Mouse (Mus musculus): Measurements from ENCODE around the gene 9930022D16Rik. TPM values are rescaled to one million over a fixed set of nuclear protein-coding genes. Genes with fewer than 3 reads are reported as not detected.

Gene 9930022D16Rik
- total RNA-seq, 1 experiment from 2014 or later: 1.6 TPM

- ATAC-seq (replicated peaks; ENCODE audit: insufficient number of reproducible peaks, low FRiP score, low TSS enrichment, poor library complexity, severe bottlenecking): no peak
These were observed 3.3 kb upstream of the 9930022D16Rik start for GRCm38 (mm10) chr11:109410197-109410980.

DNA sequence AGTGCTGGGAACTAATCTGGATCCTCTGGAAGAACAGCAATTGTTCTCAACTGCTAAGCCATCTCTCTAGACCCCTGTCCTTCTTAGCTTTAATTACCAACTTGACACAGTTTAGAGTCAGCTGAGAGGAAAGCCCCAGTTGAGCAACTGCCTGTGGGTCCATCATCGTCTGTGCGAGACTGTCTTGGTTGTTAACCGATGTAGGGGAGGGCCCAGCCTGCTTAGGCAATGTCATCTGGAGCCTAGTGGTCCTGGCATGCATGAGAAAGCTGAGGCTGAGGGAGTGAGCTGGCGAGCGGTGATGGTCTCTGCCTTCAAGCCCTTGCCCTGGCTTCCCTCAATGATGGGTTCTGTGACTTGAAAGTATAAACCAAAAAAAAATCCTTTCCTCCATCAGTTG lies 1.1 kb downstream of the 9930022D16Rik start:
- ATAC-seq (replicated peaks; ENCODE audit: insufficient number of reproducible peaks, low FRiP score, low TSS enrichment, poor library complexity, severe bottlenecking): no peak

- no peak for ATAC-seq (replicated peaks; ENCODE audit: insufficient number of reproducible peaks, low FRiP score, low TSS enrichment, poor library complexity, severe bottlenecking)
These were observed 3.1 kb downstream of the 9930022D16Rik start for GRCm38 (mm10) chr11:109416709-109417420.

DNA sequence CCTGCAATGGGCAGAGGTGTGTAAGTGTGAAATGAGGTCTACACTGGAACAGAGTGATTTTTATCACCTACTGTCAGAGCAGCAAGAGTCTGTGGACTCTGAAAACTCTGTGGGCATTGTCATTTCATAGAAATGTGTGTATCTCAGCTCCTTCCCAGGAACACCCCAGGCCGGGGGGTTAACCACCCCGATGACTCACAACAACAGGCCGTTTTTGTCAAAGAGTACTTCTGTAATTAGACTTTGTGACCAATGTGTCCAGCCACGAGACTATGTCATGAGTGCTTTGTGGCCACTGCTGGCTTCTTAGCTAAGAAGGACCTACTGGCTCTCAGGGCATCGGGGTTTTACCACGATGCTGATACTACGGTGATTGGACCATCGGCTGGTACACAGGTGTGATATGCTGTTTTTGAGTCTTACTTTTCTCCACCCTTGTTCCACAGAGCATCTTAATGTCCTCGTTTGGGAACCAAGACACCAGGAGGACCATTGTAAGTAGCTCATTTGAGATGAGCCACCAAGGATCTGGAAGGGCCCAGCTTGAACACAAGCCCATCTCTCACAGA lies 3.8 kb downstream of the 9930022D16Rik start:
- ATAC-seq (replicated peaks; ENCODE audit: insufficient number of reproducible peaks, low FRiP score, low TSS enrichment, poor library complexity, severe bottlenecking): no peak

GRCm38 (mm10) chr11:109419461-109419860 lies 5.7 kb downstream of the 9930022D16Rik start:
- no peak for ATAC-seq (replicated peaks; ENCODE audit: insufficient number of reproducible peaks, low FRiP score, low TSS enrichment, poor library complexity, severe bottlenecking)

GRCm38 (mm10) chr11:109419961-109420566 lies 6.3 kb downstream of the 9930022D16Rik start:
- peak; percentile 60 for ATAC-seq (replicated peaks; ENCODE audit: insufficient number of reproducible peaks, low FRiP score, low TSS enrichment, poor library complexity, severe bottlenecking)

- ATAC-seq (replicated peaks; ENCODE audit: insufficient number of reproducible peaks, low FRiP score, low TSS enrichment, poor library complexity, severe bottlenecking): no peak
These were observed 6.8 kb downstream of the 9930022D16Rik start for GRCm38 (mm10) chr11:109420567-109420962.

DNA sequence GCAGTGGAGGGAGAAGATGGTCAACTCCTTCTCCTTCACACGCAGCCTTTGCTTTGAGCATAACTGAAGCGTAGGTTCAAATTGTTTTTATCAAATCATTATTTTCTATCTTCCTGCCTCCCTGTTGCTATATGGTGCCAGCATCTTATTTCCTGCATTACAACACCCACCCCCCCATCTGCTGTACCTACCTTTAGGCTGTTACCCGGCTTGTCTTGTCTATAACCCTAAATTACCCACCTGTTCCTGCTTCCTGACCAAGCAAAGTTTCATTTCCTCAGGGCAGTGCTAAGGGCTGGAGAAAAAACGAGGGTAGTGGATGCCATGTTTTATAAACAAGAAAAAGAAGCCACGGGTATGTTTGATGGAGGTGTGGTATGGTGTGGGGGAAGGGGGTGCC lies 7.5 kb downstream of the 9930022D16Rik start:
- no peak for ATAC-seq (replicated peaks; ENCODE audit: insufficient number of reproducible peaks, low FRiP score, low TSS enrichment, poor library complexity, severe bottlenecking)

- ATAC-seq (replicated peaks; ENCODE audit: insufficient number of reproducible peaks, low FRiP score, low TSS enrichment, poor library complexity, severe bottlenecking): no peak
These were observed 8.5 kb downstream of the 9930022D16Rik start for GRCm38 (mm10) chr11:109422263-109422662.

GRCm38 (mm10) chr11:109423294-109423693 lies 9.6 kb downstream of the 9930022D16Rik start:
- ATAC-seq (replicated peaks; ENCODE audit: insufficient number of reproducible peaks, low FRiP score, low TSS enrichment, poor library complexity, severe bottlenecking): no peak

- ATAC-seq (replicated peaks; ENCODE audit: insufficient number of reproducible peaks, low FRiP score, low TSS enrichment, poor library complexity, severe bottlenecking): peak; percentile 91
These were observed 11.9 kb downstream of the 9930022D16Rik start, which contains the start of gene Amz2 for GRCm38 (mm10) chr11:109425392-109426271. Gene Amz2 (plus strand): TSS chr11:109425946.

- no peak for ATAC-seq (replicated peaks; ENCODE audit: insufficient number of reproducible peaks, low FRiP score, low TSS enrichment, poor library complexity, severe bottlenecking)
These were observed 12.5 kb downstream of the 9930022D16Rik start for GRCm38 (mm10) chr11:109426272-109426586.

DNA sequence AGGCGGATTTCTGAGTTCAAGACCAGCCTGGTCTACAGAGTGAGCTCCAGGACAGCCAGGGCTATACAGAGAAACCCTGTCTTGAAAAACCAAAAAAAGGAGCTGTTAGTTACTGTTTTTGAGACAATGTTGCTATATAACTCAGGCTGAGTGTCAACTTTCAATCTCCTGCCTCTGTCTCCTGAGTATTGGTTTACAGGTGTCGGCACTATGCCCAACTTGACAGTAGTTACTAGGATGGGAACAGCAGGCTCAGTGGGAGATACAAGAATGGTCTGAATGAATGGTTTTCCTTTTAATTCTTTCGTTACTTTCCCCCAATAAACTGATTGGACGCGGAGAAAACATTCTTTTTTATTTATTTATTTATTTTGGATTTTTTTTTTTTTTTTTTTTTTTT lies 13.6 kb downstream of the 9930022D16Rik start:
- ATAC-seq (replicated peaks; ENCODE audit: insufficient number of reproducible peaks, low FRiP score, low TSS enrichment, poor library complexity, severe bottlenecking): no peak

GRCm38 (mm10) chr11:109434233-109434798 lies 20.6 kb downstream of the 9930022D16Rik start:
- 0 out of 2 replicates have a peak, but pooled peaks have one; percentile 29 for ATAC-seq (replicated peaks; ENCODE audit: insufficient number of reproducible peaks, low FRiP score, low TSS enrichment, poor library complexity, severe bottlenecking)

GRCm38 (mm10) chr11:109436889-109437288 lies 23.2 kb downstream of the 9930022D16Rik start:
- ATAC-seq (replicated peaks; ENCODE audit: insufficient number of reproducible peaks, low FRiP score, low TSS enrichment, poor library complexity, severe bottlenecking): no peak

DNA sequence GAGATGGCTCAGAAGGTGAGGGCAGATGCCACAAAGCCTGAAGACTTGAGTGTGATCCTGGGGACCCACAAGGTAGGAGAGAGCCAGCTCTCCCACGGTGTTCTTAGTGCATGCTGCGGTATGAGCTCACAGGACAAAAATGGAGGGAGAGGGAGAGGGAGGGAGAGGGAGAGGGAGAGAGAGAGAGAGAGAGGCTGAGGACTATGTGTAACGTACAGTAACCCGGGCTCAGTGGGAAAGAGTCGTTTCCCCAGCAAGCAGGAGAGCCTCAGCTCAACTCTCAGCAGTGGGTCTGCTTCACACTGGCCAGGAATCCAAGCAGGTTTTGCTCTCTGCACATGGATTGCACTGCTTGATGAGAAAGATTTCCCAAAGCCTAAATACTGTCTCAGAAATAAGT lies 25.5 kb downstream of the 9930022D16Rik start:
- no peak for ATAC-seq (replicated peaks; ENCODE audit: insufficient number of reproducible peaks, low FRiP score, low TSS enrichment, poor library complexity, severe bottlenecking)

- peak; percentile 60 for ATAC-seq (replicated peaks; ENCODE audit: insufficient number of reproducible peaks, low FRiP score, low TSS enrichment, poor library complexity, severe bottlenecking)
These were observed 26.2 kb downstream of the 9930022D16Rik start for GRCm38 (mm10) chr11:109439829-109440340.

GRCm38 (mm10) chr11:109440641-109441040 lies 26.9 kb downstream of the 9930022D16Rik start:
- no peak for ATAC-seq (replicated peaks; ENCODE audit: insufficient number of reproducible peaks, low FRiP score, low TSS enrichment, poor library complexity, severe bottlenecking)
